Mouse (Mus musculus) CH12.LX (cell line): Measurements from ENCODE around the gene Tns4.

Source experiments
- CTCF ChIP-seq, 2 experiments: IDR thresholded peaks in 1 of 2; conservative IDR thresholded peaks in 1 of 2; 2 replicates each; pipeline ENCODE4 v1.5.1; 2011 to 2012; ENCODE audit warnings: low read depth in 2 of 2, low read length in 2 of 2, improper control_type of control experiment in 1 of 2, inconsistent platforms in 1 of 2, mild to moderate bottlenecking in 1 of 2, moderate library complexity in 1 of 2
- E2F4 ChIP-seq: IDR thresholded peaks from 2 replicates; pipeline ENCODE4 v1.6.1; 2011; ENCODE audit warnings: low read depth, low read length, improper control_type of control experiment; ENCODE audit not compliant: insufficient replicate concordance
- EP300 ChIP-seq: IDR thresholded peaks from 2 replicates; pipeline ENCODE4 v1.6.1; 2011; ENCODE audit warnings: low read length, improper control_type of control experiment
- JUND ChIP-seq: conservative IDR thresholded peaks from 2 replicates; pipeline ENCODE4 v1.6.1; 2011; ENCODE audit warnings: low read depth, low read length, improper control_type of control experiment
- MXI1 ChIP-seq: IDR thresholded peaks from 2 replicates; pipeline ENCODE4 v1.6.1; 2011; ENCODE audit warnings: mild to moderate bottlenecking, low read depth, low read length, improper control_type of control experiment
- POLR2A ChIP-seq: IDR thresholded peaks from 2 replicates; pipeline ENCODE4 v1.6.1; 2011; ENCODE audit warnings: low read depth, mild to moderate bottlenecking, improper control_type of control experiment, low read length
- POLR2AphosphoS2 ChIP-seq: IDR thresholded peaks from 2 replicates; pipeline ENCODE4 v1.6.1; 2011; ENCODE audit warnings: low read depth, low read length, improper control_type of control experiment
- ZMIZ1 ChIP-seq: IDR thresholded peaks from 2 replicates; pipeline ENCODE4 v1.6.1; 2012; ENCODE audit warnings: low read depth, mild to moderate bottlenecking, inconsistent platforms, low read length, improper control_type of control experiment

DNA sequence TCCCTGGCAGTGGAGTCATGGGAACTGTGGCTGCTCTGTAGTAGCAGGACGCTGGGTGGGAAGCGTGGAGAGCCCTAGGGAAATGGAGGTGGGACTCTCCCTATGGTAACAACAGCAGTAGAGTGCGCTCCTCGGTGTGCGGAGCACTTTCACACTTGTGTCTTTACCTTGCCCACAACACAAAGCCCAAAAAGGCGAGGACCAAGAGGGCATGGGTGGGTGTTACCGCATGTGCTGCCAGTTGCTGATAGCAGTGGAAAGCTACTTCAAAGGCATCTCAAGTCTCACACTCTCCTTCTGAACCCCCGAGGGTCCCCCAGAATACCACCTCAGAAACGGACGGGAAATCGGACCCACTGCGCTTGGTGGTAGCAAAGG, 42.3 kb upstream of the Tns4 start:
- TF ChIP-seq EP300 (no peak), CTCF (conservative IDR thresholded peaks at IDR 0.05 in 1 of 2, IDR thresholded peaks at IDR 0.05 in 1 of 2; ENCODE audit: low read depth in 2 of 2, low read length in 2 of 2) (no peak), MXI1 (0 out of 2 replicates have a peak, but pooled peaks have one; percentile 28), JUND (no peak), ZMIZ1 (no peak), POLR2A (no peak), E2F4 (no peak), POLR2AphosphoS2 (no peak)
